Mouse (Mus musculus) embryonic fibroblast, embryonic 13.5 days (primary cell): ENCODE data around the gene Cavin2.

ENCODE experiments used
- CTCF ChIP-seq: IDR thresholded peaks from 2 replicates; pipeline ENCODE4 v1.5.1; 2011; ENCODE audit warnings: mild to moderate bottlenecking, control low read depth, low read length, moderate library complexity, borderline replicate concordance; ENCODE audit not compliant: insufficient read depth
- POLR2A ChIP-seq: IDR thresholded peaks from 2 replicates; pipeline ENCODE4 v1.6.1; 2011; ENCODE audit warnings: low read depth, mild to moderate bottlenecking, control low read depth, low read length, moderate library complexity

DNA sequence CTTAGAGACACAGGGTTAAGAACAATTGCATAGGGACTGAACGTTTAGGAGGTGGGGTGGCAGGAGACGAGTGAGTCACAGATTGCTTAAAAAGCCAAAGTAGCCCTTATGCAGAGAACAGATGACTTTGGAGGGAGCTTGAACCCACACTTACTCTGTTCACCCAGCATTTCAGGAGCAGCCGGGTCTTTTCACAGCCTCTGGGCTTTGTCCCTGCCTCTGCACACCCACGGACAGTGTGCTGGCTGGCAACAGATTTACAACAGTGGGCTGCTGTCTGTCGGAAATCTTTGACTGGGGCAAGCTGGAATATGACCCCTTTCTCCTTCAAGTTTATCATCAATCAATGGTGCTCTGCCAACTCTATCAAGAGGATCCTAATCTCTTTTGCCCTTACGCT is 44.1 kb downstream of the Cavin2 start:
- TF ChIP-seq CTCF = no peak
- TF ChIP-seq POLR2A = no peak
